Mouse (Mus musculus): ENCODE results near the gene Myl3. TPM values are rescaled to one million over a fixed set of nuclear protein-coding genes. Genes with fewer than 3 reads are reported as not detected.

Myl3 gene
- polyA plus RNA-seq, 1 experiment from 2014 or later, result 1.1 TPM

- Histone ChIP-seq H3K4me2 (ENCODE audit: low read length) (no peak overlapping the region), H3K4me1 (ENCODE audit: control insufficient read depth, insufficient read depth, low read depth, low read length) (no peaks in the 10 kb centered on the region), H3K9ac (ENCODE audit: low read depth, low read length) (no peak overlapping the region), H3K36me3 (ENCODE audit: control insufficient read depth, insufficient read depth, low read length) (peaks cover 4% of the 10 kb centered on the region), H3K9me3 (ENCODE audit: control insufficient read depth, low read length) (no peaks in the 10 kb centered on the region), H3K27me3 (replicated peaks; ENCODE audit: control insufficient read depth, insufficient read depth, low read length) (no peaks in the 10 kb centered on the region), H3K4me3 (ENCODE audit: low read length) (no peak overlapping the region), H3K27ac (ENCODE audit: low read depth, low read length) (no peak overlapping the region)
- WGBS, result 48% methylated on average over 5 of the region's 5 CpGs
- ATAC-seq, result peak; percentile 83
Measured at GRCm38 (mm10) chr9:110709640-110710258, 31.9 kb upstream of the Myl3 start.

- 100% methylated on average over 1 of the region's 1 CpGs for WGBS
- Histone ChIP-seq H3K36me3 (ENCODE audit: control insufficient read depth, insufficient read depth, low read length) (peaks cover 7% of the 10 kb centered on the region), H3K4me1 (ENCODE audit: control insufficient read depth, insufficient read depth, low read depth, low read length) (no peaks in the 10 kb centered on the region), H3K27ac (ENCODE audit: low read depth, low read length) (no peak overlapping the region), H3K9ac (ENCODE audit: low read depth, low read length) (no peak overlapping the region), H3K4me2 (ENCODE audit: low read length) (no peak overlapping the region), H3K4me3 (ENCODE audit: low read length) (no peak overlapping the region), H3K27me3 (replicated peaks; ENCODE audit: control insufficient read depth, insufficient read depth, low read length) (no peaks in the 10 kb centered on the region), H3K9me3 (ENCODE audit: control insufficient read depth, low read length) (no peaks in the 10 kb centered on the region)
- no peak for ATAC-seq
Measured at GRCm38 (mm10) chr9:110711532-110711931, 30.1 kb upstream of the Myl3 start.

DNA sequence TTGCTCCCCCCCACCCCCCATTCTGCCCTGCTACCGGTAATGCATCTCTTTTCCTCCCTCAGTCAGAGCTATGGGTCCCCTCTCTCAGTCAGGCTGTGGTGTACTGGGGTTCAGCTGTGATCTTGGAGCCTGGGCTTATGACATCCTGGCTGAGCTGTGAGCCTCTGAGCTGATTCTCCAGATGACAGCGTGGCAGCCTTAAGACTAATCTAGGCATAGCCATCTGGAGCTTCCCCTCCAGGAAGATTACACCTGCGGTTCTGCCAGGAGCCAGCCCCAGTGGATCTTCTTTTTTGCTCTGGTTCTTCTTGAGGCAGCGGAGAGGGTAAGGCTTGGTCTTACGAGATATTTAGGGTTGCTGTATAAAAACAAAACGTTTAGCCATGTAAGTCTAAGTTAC is 29.7 kb upstream of the Myl3 start:
- 93% methylated on average over 6 of the region's 6 CpGs for WGBS
- no peak overlapping the region for H3K4me2 ChIP-seq (ENCODE audit: low read length)
- H3K9ac ChIP-seq (ENCODE audit: low read depth, low read length), result no peak overlapping the region
- no peaks in the 10 kb centered on the region for H3K9me3 ChIP-seq (ENCODE audit: control insufficient read depth, low read length)
- H3K36me3 ChIP-seq (ENCODE audit: control insufficient read depth, insufficient read depth, low read length), result peaks cover 7% of the 10 kb centered on the region
- H3K4me1 ChIP-seq (ENCODE audit: control insufficient read depth, insufficient read depth, low read depth, low read length), result no peaks in the 10 kb centered on the region
- no peaks in the 10 kb centered on the region for H3K27me3 ChIP-seq (replicated peaks; ENCODE audit: control insufficient read depth, insufficient read depth, low read length)
- H3K27ac ChIP-seq (ENCODE audit: low read depth, low read length), result no peak overlapping the region
- H3K4me3 ChIP-seq (ENCODE audit: low read length), result no peak overlapping the region
- no peak for ATAC-seq

DNA sequence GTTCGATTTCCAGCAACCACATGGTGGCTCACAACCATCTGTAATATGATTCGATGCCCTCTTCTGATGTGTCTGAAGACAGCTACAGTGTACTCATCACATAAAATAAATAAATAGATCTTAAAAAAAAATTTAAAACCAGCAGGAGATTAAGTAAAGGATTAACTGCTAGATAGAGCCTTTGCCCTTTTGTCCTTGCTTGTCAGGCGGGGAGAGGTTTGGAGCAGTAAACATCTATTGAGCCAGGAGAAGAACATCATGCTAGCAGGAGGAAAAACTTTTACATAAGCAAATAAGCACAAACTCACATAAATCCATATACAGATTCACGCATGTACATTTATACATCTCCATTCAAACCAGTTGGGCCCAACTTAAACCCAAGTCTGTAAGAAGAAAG is 29.1 kb upstream of the Myl3 start:
- no peak overlapping the region for H3K4me3 ChIP-seq (ENCODE audit: low read length)
- no peaks in the 10 kb centered on the region for H3K27me3 ChIP-seq (replicated peaks; ENCODE audit: control insufficient read depth, insufficient read depth, low read length)
- no peaks in the 10 kb centered on the region for H3K4me1 ChIP-seq (ENCODE audit: control insufficient read depth, insufficient read depth, low read depth, low read length)
- H3K9me3 ChIP-seq (ENCODE audit: control insufficient read depth, low read length), result no peaks in the 10 kb centered on the region
- peaks cover 7% of the 10 kb centered on the region for H3K36me3 ChIP-seq (ENCODE audit: control insufficient read depth, insufficient read depth, low read length)
- H3K4me2 ChIP-seq (ENCODE audit: low read length), result no peak overlapping the region
- no peak for ATAC-seq
- WGBS, result 94% methylated on average over 4 of the region's 4 CpGs
- H3K9ac ChIP-seq (ENCODE audit: low read depth, low read length), result no peak overlapping the region
- H3K27ac ChIP-seq (ENCODE audit: low read depth, low read length), result no peak overlapping the region

DNA sequence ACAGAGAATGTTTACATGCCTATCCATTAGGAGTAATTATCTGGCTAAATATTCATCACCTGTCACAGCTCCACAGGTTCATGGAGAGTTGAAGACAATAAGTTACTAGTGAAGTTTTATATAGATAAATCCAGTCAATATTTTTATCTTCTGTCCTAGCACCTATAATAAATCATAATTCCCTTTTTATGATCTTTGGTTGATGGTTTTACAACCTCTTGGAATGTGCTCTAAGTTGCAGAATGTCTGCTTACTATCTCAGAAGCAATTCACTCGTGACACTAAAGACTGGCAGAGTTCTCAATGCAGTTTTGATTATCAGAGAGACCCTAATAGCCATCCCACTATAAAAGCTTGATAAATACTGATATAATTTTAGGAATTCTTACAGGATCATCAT is 28.3 kb upstream of the Myl3 start:
- Histone ChIP-seq H3K27ac (ENCODE audit: low read depth, low read length) (no peak overlapping the region), H3K27me3 (replicated peaks; ENCODE audit: control insufficient read depth, insufficient read depth, low read length) (no peaks in the 10 kb centered on the region), H3K36me3 (ENCODE audit: control insufficient read depth, insufficient read depth, low read length) (peaks cover 7% of the 10 kb centered on the region), H3K4me3 (ENCODE audit: low read length) (no peak overlapping the region), H3K9ac (ENCODE audit: low read depth, low read length) (no peak overlapping the region), H3K9me3 (ENCODE audit: control insufficient read depth, low read length) (no peaks in the 10 kb centered on the region), H3K4me1 (ENCODE audit: control insufficient read depth, insufficient read depth, low read depth, low read length) (no peaks in the 10 kb centered on the region), H3K4me2 (ENCODE audit: low read length) (no peak overlapping the region)
- no peak for ATAC-seq
- WGBS, result 90% methylated on average over 1 of the region's 1 CpGs

GRCm38 (mm10) chr9:110715426-110715825 is 26.2 kb upstream of the Myl3 start:
- WGBS, result 48% methylated on average over 1 of the region's 1 CpGs
- no peak overlapping the region for H3K4me2 ChIP-seq (ENCODE audit: low read length)
- H3K27ac ChIP-seq (ENCODE audit: low read depth, low read length), result no peak overlapping the region
- peaks cover 7% of the 10 kb centered on the region for H3K36me3 ChIP-seq (ENCODE audit: control insufficient read depth, insufficient read depth, low read length)
- H3K4me3 ChIP-seq (ENCODE audit: low read length), result no peak overlapping the region
- no peak for ATAC-seq
- H3K27me3 ChIP-seq (replicated peaks; ENCODE audit: control insufficient read depth, insufficient read depth, low read length), result no peaks in the 10 kb centered on the region
- H3K4me1 ChIP-seq (ENCODE audit: control insufficient read depth, insufficient read depth, low read depth, low read length), result no peaks in the 10 kb centered on the region
- H3K9me3 ChIP-seq (ENCODE audit: control insufficient read depth, low read length), result no peaks in the 10 kb centered on the region
- no peak overlapping the region for H3K9ac ChIP-seq (ENCODE audit: low read depth, low read length)

DNA sequence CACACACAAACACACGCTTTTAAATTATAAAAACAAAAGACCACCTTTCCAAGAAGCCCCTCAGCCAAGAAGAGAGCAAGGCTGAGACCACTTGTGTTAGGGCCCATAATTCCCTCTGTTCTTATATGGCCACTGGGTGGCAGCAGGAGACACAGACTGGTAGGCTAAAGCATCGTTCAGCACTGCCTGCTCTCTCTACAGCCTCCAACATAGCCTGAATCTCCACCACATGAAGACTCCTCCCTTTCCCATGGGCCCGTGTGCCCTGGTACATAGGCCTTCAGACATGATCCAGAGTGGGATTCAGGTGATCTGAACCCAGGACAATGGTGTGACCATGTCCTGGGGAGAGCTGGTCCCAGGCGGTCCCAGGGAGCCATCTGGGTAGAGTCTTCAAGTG is 24.9 kb upstream of the Myl3 start:
- no peak overlapping the region for H3K4me3 ChIP-seq (ENCODE audit: low read length)
- no peak overlapping the region for H3K4me2 ChIP-seq (ENCODE audit: low read length)
- H3K9ac ChIP-seq (ENCODE audit: low read depth, low read length), result no peak overlapping the region
- H3K27ac ChIP-seq (ENCODE audit: low read depth, low read length), result no peak overlapping the region
- peak; percentile 90 for ATAC-seq
- H3K9me3 ChIP-seq (ENCODE audit: control insufficient read depth, low read length), result no peaks in the 10 kb centered on the region
- H3K27me3 ChIP-seq (replicated peaks; ENCODE audit: control insufficient read depth, insufficient read depth, low read length), result no peaks in the 10 kb centered on the region
- H3K4me1 ChIP-seq (ENCODE audit: control insufficient read depth, insufficient read depth, low read depth, low read length), result no peaks in the 10 kb centered on the region
- H3K36me3 ChIP-seq (ENCODE audit: control insufficient read depth, insufficient read depth, low read length), result peaks cover 4% of the 10 kb centered on the region
- 23% methylated on average over 4 of the region's 4 CpGs for WGBS

DNA sequence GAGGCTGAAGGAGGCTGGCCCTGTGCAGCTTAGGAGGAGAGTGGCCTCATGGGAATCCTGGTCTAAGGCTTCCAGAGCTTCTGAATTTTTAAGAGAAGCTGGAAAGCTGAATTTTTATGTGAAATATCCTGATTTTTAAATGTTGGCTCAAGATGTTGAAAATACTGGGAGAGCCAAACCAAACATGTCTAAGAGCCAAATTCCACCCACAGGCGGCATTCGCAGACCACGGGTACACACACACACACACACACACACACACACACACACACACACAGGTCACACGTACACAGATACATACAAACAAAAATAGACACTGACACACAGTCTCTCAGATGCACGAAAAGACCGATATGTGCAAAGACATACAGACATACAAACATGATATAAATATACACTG is 23.6 kb upstream of the Myl3 start:
- Histone ChIP-seq H3K27ac (ENCODE audit: low read depth, low read length) (no peak overlapping the region), H3K4me1 (ENCODE audit: control insufficient read depth, insufficient read depth, low read depth, low read length) (no peaks in the 10 kb centered on the region), H3K4me2 (ENCODE audit: low read length) (no peak overlapping the region), H3K4me3 (ENCODE audit: low read length) (no peak overlapping the region), H3K9me3 (ENCODE audit: control insufficient read depth, low read length) (no peaks in the 10 kb centered on the region), H3K9ac (ENCODE audit: low read depth, low read length) (no peak overlapping the region), H3K36me3 (ENCODE audit: control insufficient read depth, insufficient read depth, low read length) (peaks cover 4% of the 10 kb centered on the region), H3K27me3 (replicated peaks; ENCODE audit: control insufficient read depth, insufficient read depth, low read length) (no peaks in the 10 kb centered on the region)
- WGBS, result 96% methylated on average over 6 of the region's 6 CpGs
- no peak for ATAC-seq

DNA sequence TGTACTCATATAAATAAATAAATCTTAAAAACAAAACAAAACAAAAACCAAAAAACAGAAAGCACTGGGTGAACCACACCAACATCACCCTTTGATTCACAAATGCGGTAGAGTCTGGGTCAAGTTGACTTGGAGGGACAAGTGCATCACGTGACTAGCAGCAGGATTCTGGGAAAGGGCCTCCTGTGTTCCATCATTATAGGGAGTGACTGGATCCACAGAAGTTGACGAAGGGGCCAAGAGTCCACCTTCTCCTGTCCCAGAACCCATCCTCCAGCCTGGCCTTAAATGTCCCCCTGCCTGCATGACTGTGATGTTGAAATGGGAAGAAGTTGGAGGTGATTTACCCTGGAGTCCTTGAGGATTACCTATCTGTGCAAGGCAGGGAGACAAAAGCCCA is 22.9 kb upstream of the Myl3 start:
- no peaks in the 10 kb centered on the region for H3K27me3 ChIP-seq (replicated peaks; ENCODE audit: control insufficient read depth, insufficient read depth, low read length)
- H3K4me3 ChIP-seq (ENCODE audit: low read length), result no peak overlapping the region
- no peaks in the 10 kb centered on the region for H3K9me3 ChIP-seq (ENCODE audit: control insufficient read depth, low read length)
- H3K9ac ChIP-seq (ENCODE audit: low read depth, low read length), result no peak overlapping the region
- peaks cover 4% of the 10 kb centered on the region for H3K36me3 ChIP-seq (ENCODE audit: control insufficient read depth, insufficient read depth, low read length)
- no peak overlapping the region for H3K27ac ChIP-seq (ENCODE audit: low read depth, low read length)
- 80% methylated on average over 3 of the region's 3 CpGs for WGBS
- ATAC-seq, result no peak
- H3K4me1 ChIP-seq (ENCODE audit: control insufficient read depth, insufficient read depth, low read depth, low read length), result no peaks in the 10 kb centered on the region
- H3K4me2 ChIP-seq (ENCODE audit: low read length), result no peak overlapping the region

GRCm38 (mm10) chr9:110719977-110720376 is 21.7 kb upstream of the Myl3 start:
- H3K9ac ChIP-seq (ENCODE audit: low read depth, low read length), result no peak overlapping the region
- H3K4me1 ChIP-seq (ENCODE audit: control insufficient read depth, insufficient read depth, low read depth, low read length), result no peaks in the 10 kb centered on the region
- ATAC-seq, result no peak
- 70% methylated on average over 5 of the region's 5 CpGs for WGBS
- no peak overlapping the region for H3K4me2 ChIP-seq (ENCODE audit: low read length)
- no peaks in the 10 kb centered on the region for H3K27me3 ChIP-seq (replicated peaks; ENCODE audit: control insufficient read depth, insufficient read depth, low read length)
- no peak overlapping the region for H3K27ac ChIP-seq (ENCODE audit: low read depth, low read length)
- H3K4me3 ChIP-seq (ENCODE audit: low read length), result no peak overlapping the region
- no peaks in the 10 kb centered on the region for H3K9me3 ChIP-seq (ENCODE audit: control insufficient read depth, low read length)
- peaks cover 3% of the 10 kb centered on the region for H3K36me3 ChIP-seq (ENCODE audit: control insufficient read depth, insufficient read depth, low read length)
